Mouse (Mus musculus) MEL (cell line): ENCODE measurements around the gene Rbm47. TPM values are rescaled to one million over a fixed set of nuclear protein-coding genes. Genes with fewer than 3 reads are reported as not detected.

Source experiments
- DNase-seq: peaks from one replicate; pipeline ENCODE4 v3.0.0; 2011; ENCODE audit warnings: low read depth, low spot score
- H3K27ac ChIP-seq: 2 replicates; pipeline ENCODE4 v1.5.1; 2012; ENCODE audit warnings: low read depth, mild to moderate bottlenecking, control low read depth, low read length, moderate library complexity; ENCODE audit not compliant: control insufficient read depth
- H3K27me3 ChIP-seq, 2 experiments: fragments of 150-350 bp in 1 of 2; sonication (generic) in 1 of 2; 2 replicates each; pipeline ENCODE4 v1.6.1; 2012; ENCODE audit warnings: low read length in 2 of 2, mild to moderate bottlenecking in 2 of 2, improper control_type of control experiment in 1 of 2, moderate library complexity in 1 of 2; ENCODE audit not compliant: insufficient read depth in 2 of 2, control insufficient read depth in 1 of 2
- H3K36me3 ChIP-seq, 2 experiments: 2 replicates each; pipeline ENCODE4 v1.6.1; 2012 to 2014; ENCODE audit warnings: low read length in 2 of 2, improper control_type of control experiment in 1 of 2, inconsistent platforms in 1 of 2, mild to moderate bottlenecking in 1 of 2; ENCODE audit not compliant: insufficient read depth in 2 of 2, control insufficient read depth in 1 of 2
- H3K4me1 ChIP-seq, 2 experiments: fragments of 150-350 bp in 1 of 2; sonication (generic) in 1 of 2; 2 replicates each; pipeline ENCODE4 v1.6.1; 2012; ENCODE audit warnings: low read length in 2 of 2, improper control_type of control experiment in 1 of 2, mild to moderate bottlenecking in 1 of 2; ENCODE audit not compliant: insufficient read depth in 2 of 2, control insufficient read depth in 1 of 2
- H3K4me3 ChIP-seq, 2 experiments: fragments of 150-350 bp in 1 of 2; sonication (generic) in 1 of 2; 2 replicates each; pipeline ENCODE4 v1.5.1; 2012; ENCODE audit warnings: low read depth in 2 of 2, low read length in 2 of 2, mild to moderate bottlenecking in 2 of 2, moderate library complexity in 2 of 2, control low read depth in 1 of 2, improper control_type of control experiment in 1 of 2; ENCODE audit not compliant: control insufficient read depth in 1 of 2, insufficient read depth in 1 of 2
- H3K79me2 ChIP-seq: 2 replicates; pipeline ENCODE4 v1.6.1; 2012; ENCODE audit warnings: mild to moderate bottlenecking, low read length, moderate library complexity; ENCODE audit not compliant: control insufficient read depth, poor library complexity, insufficient read depth
- H3K9ac ChIP-seq: 2 replicates; pipeline ENCODE4 v1.6.1; 2012; ENCODE audit warnings: low read depth, mild to moderate bottlenecking, control low read depth, low read length, moderate library complexity; ENCODE audit not compliant: control insufficient read depth, poor library complexity, severe bottlenecking
- H3K9me3 ChIP-seq: fragments of 150-350 bp; sonication (generic); replicated peaks from 2 replicates; pipeline ENCODE4 v1.6.1; 2012; ENCODE audit warnings: mild to moderate bottlenecking, low read length, improper control_type of control experiment, moderate library complexity; ENCODE audit not compliant: insufficient read depth
- CHD1 ChIP-seq: IDR thresholded peaks from 2 replicates; pipeline ENCODE4 v1.6.1; 2012; ENCODE audit warnings: low read depth, mild to moderate bottlenecking, inconsistent platforms, low read length, improper control_type of control experiment
- CHD2 ChIP-seq: IDR thresholded peaks from 2 replicates; pipeline ENCODE4 v1.6.1; 2011; ENCODE audit warnings: low read length, improper control_type of control experiment
- E2F4 ChIP-seq: IDR thresholded peaks from 2 replicates; pipeline ENCODE4 v1.6.1; 2011; ENCODE audit warnings: low read depth, low read length, improper control_type of control experiment, borderline replicate concordance
- ELF1 ChIP-seq: IDR thresholded peaks from 2 replicates; pipeline ENCODE4 v1.6.1; 2014; ENCODE audit warnings: low read depth, mild to moderate bottlenecking, inconsistent platforms, low read length, improper control_type of control experiment, moderate library complexity
- EP300 ChIP-seq, 2 experiments: IDR thresholded peaks; 2 replicates each; pipeline ENCODE4 v1.6.1; 2011; ENCODE audit warnings: improper control_type of control experiment in 2 of 2, low read length in 2 of 2, low read depth in 1 of 2, mild to moderate bottlenecking in 1 of 2
- ETS1 ChIP-seq: IDR thresholded peaks from 2 replicates; pipeline ENCODE4 v1.6.1; 2012; ENCODE audit warnings: low read depth, mild to moderate bottlenecking, inconsistent platforms, low read length, improper control_type of control experiment, moderate library complexity
- GABPA ChIP-seq: IDR thresholded peaks from 2 replicates; pipeline ENCODE4 v1.6.1; 2012; ENCODE audit warnings: low read depth, mild to moderate bottlenecking, inconsistent platforms, low read length, improper control_type of control experiment, moderate library complexity
- GATA1 ChIP-seq: IDR thresholded peaks from 2 replicates; pipeline ENCODE4 v1.6.1; 2011; ENCODE audit warnings: low read depth, low read length, improper control_type of control experiment
- HCFC1 ChIP-seq: IDR thresholded peaks from 2 replicates; pipeline ENCODE4 v1.6.1; 2012; ENCODE audit warnings: low read depth, mild to moderate bottlenecking, inconsistent platforms, low read length, improper control_type of control experiment, moderate library complexity
- JUND ChIP-seq: IDR thresholded peaks from 2 replicates; pipeline ENCODE4 v1.6.1; 2011; ENCODE audit warnings: low read depth, mild to moderate bottlenecking, improper control_type of control experiment, low read length
- KAT2A ChIP-seq: conservative IDR thresholded peaks from 2 replicates; pipeline ENCODE4 v1.6.1; 2012; ENCODE audit warnings: low read depth, low read length, improper control_type of control experiment, inconsistent platforms
- MAFK ChIP-seq: IDR thresholded peaks from 2 replicates; pipeline ENCODE4 v1.6.1; 2011; ENCODE audit warnings: low read depth, mild to moderate bottlenecking, low read length, improper control_type of control experiment, borderline replicate concordance
- MAX ChIP-seq: IDR thresholded peaks from 2 replicates; pipeline ENCODE4 v1.6.1; 2011; ENCODE audit warnings: low read length, improper control_type of control experiment
- MEF2A ChIP-seq: IDR thresholded peaks from 2 replicates; pipeline ENCODE4 v1.6.1; 2014; ENCODE audit warnings: low read depth, mild to moderate bottlenecking, inconsistent platforms, low read length, improper control_type of control experiment; ENCODE audit not compliant: poor library complexity, insufficient replicate concordance, severe bottlenecking; ENCODE audit errors: extremely low read depth
- MXI1 ChIP-seq: IDR thresholded peaks from 2 replicates; pipeline ENCODE4 v1.6.1; 2011; ENCODE audit warnings: mild to moderate bottlenecking, low read depth, low read length, improper control_type of control experiment
- MYB ChIP-seq: IDR thresholded peaks from 2 replicates; pipeline ENCODE4 v1.6.1; 2011; ENCODE audit warnings: mild to moderate bottlenecking, low read depth, low read length, improper control_type of control experiment
- MYC ChIP-seq: IDR thresholded peaks from 2 replicates; pipeline ENCODE4 v1.6.1; 2011; ENCODE audit warnings: low read depth, mild to moderate bottlenecking, low read length, improper control_type of control experiment, moderate library complexity
- NELFE ChIP-seq: IDR thresholded peaks from 2 replicates; pipeline ENCODE4 v1.6.1; 2011; ENCODE audit warnings: low read depth, low read length, improper control_type of control experiment
- NRF1 ChIP-seq: IDR thresholded peaks from 2 replicates; pipeline ENCODE4 v1.6.1; 2014; ENCODE audit warnings: low read depth, mild to moderate bottlenecking, inconsistent platforms, low read length, improper control_type of control experiment, moderate library complexity; ENCODE audit not compliant: poor library complexity, insufficient read depth, severe bottlenecking
- POLR2A ChIP-seq, 2 experiments: IDR thresholded peaks; 2 replicates each; pipeline ENCODE4 v1.6.1; 2011 to 2012; ENCODE audit warnings: low read length in 2 of 2, mild to moderate bottlenecking in 2 of 2, control low read depth in 1 of 2, improper control_type of control experiment in 1 of 2, low read depth in 1 of 2, moderate library complexity in 1 of 2; ENCODE audit not compliant: control insufficient read depth in 1 of 2, insufficient read depth in 1 of 2, poor library complexity in 1 of 2
- POLR2AphosphoS2 ChIP-seq: IDR thresholded peaks from 2 replicates; pipeline ENCODE4 v1.6.1; 2011; ENCODE audit warnings: low read length, improper control_type of control experiment
- RAD21 ChIP-seq: IDR thresholded peaks from 2 replicates; pipeline ENCODE4 v1.6.1; 2011; ENCODE audit warnings: mild to moderate bottlenecking, low read depth, low read length, improper control_type of control experiment
- RCOR1 ChIP-seq: IDR thresholded peaks from 2 replicates; pipeline ENCODE4 v1.6.1; 2012; ENCODE audit warnings: low read depth, mild to moderate bottlenecking, inconsistent platforms, low read length, improper control_type of control experiment
- SIN3A ChIP-seq: IDR thresholded peaks from 2 replicates; pipeline ENCODE4 v1.6.1; 2012; ENCODE audit warnings: low read length, improper control_type of control experiment, inconsistent platforms
- TBP ChIP-seq: IDR thresholded peaks from 2 replicates; pipeline ENCODE4 v1.8.0; 2011; ENCODE audit warnings: low read depth, low read length, improper control_type of control experiment
- TCF12 ChIP-seq: IDR thresholded peaks from 2 replicates; pipeline ENCODE4 v1.6.1; 2014; ENCODE audit warnings: low read depth, mild to moderate bottlenecking, inconsistent platforms, low read length, improper control_type of control experiment, moderate library complexity
- USF1 ChIP-seq: IDR thresholded peaks from 2 replicates; pipeline ENCODE4 v1.6.1; 2014; ENCODE audit warnings: low read depth, mild to moderate bottlenecking, inconsistent platforms, low read length, improper control_type of control experiment, moderate library complexity
- USF2 ChIP-seq, 2 experiments: IDR thresholded peaks; 2 replicates each; pipeline ENCODE4 v1.6.1; 2011 to 2012; ENCODE audit warnings: improper control_type of control experiment in 2 of 2, low read length in 2 of 2, borderline replicate concordance in 1 of 2, inconsistent platforms in 1 of 2, low read depth in 1 of 2, mild to moderate bottlenecking in 1 of 2; ENCODE audit not compliant: insufficient read depth in 1 of 2
- ZMIZ1 ChIP-seq: IDR thresholded peaks from 2 replicates; pipeline ENCODE4 v1.6.1; 2012; ENCODE audit warnings: low read depth, mild to moderate bottlenecking, inconsistent platforms, low read length, improper control_type of control experiment, moderate library complexity
- polyA plus RNA-seq, 2 experiments: library from polyadenylated mRNA; stranded (reverse) in 1 of 2; unstranded in 1 of 2; fragments of >175 nt in 1 of 2; fragments of >200 nt in 1 of 2; gene quantifications; 2 replicates each; pipeline versions ENCODE4 v1.2.1 to v1.2.4; 2012; ENCODE audit warnings: low replicate concordance in 2 of 2, low read depth in 1 of 2; ENCODE audit not compliant: insufficient read length in 2 of 2, insufficient read depth in 1 of 2, missing spikeins in 1 of 2
- total RNA-seq: library from RNA; depleted of rRNA; stranded (reverse); fragments of 300-350 nt; gene quantifications from 2 replicates; pipeline ENCODE4 v1.2.3, GENCODE M21; 2012

Rbm47 gene
- total and polyA plus RNA-seq, 3 experiments, result not detected

GRCm38 (mm10) chr5:66086952-66087351 lies 86.0 kb downstream of the Rbm47 start:
- peak; percentile 88 for DNase-seq
- peak overlapping the region; percentile 87 for H3K9ac ChIP-seq
- no peaks in the 10 kb centered on the region for H3K79me2 ChIP-seq
- H3K9me3 ChIP-seq, result no peaks in the 10 kb centered on the region
- peaks cover 15 to 22% of the 10 kb centered on the region in 2 experiments for H3K4me1 ChIP-seq
- H3K36me3 ChIP-seq, result peaks cover 0 to 16% of the 10 kb centered on the region in 2 experiments; a peak in 2 of 4 replicates
- H3K27ac ChIP-seq, result peak overlapping the region; percentile 98
- TF ChIP-seq MYB, result peak; percentile 85
- TF ChIP-seq ZMIZ1, result peak; percentile 66; the same call in 1 of the 2 replicates
- peak; percentile 76 for TF ChIP-seq MAFK
- no peak for TF ChIP-seq RAD21
- TF ChIP-seq MYC, result peak; percentile 79
- TF ChIP-seq GATA1, result peak; percentile 29; the same call in 1 of the 2 replicates
- peak; percentile 42 for TF ChIP-seq MAX
- peak; percentile 66 to 71 for TF ChIP-seq EP300 (IDR thresholded peaks at IDR 0.05; ENCODE audit: low read depth in 1 of 2, low read length in 2 of 2)
- TF ChIP-seq TCF12, result peak; percentile 56; the same call in 1 of the 2 replicates
- peak; percentile 65 for TF ChIP-seq NELFE
- peak; percentile 63; the same call in 1 of the 2 replicates for TF ChIP-seq POLR2AphosphoS2
- peak; percentile 59; the same call in 1 of the 2 replicates for TF ChIP-seq ETS1
- peak; percentile 74; the same call in 1 of the 2 replicates for TF ChIP-seq SIN3A
- no peak; the same call in 1 of the 2 replicates for TF ChIP-seq RCOR1
- peak; percentile 54; the same call in 1 of the 2 replicates for TF ChIP-seq JUND
- TF ChIP-seq TBP, result peak; percentile 50
- TF ChIP-seq USF2 (IDR thresholded peaks at IDR 0.05; ENCODE audit: borderline replicate concordance in 1 of 2, insufficient read depth in 1 of 2, low read depth in 1 of 2, low read length in 2 of 2), result no peak
- no peak for TF ChIP-seq CHD1
- TF ChIP-seq NRF1, result no peak
- TF ChIP-seq MEF2A, result no peak
- TF ChIP-seq GABPA, result peak; percentile 84
- TF ChIP-seq POLR2A (IDR thresholded peaks at IDR 0.05; ENCODE audit: control insufficient read depth in 1 of 2, insufficient read depth in 1 of 2, low read depth in 1 of 2, low read length in 2 of 2, poor library complexity in 1 of 2), result peak in 1 of 2 experiments; percentile 75; a peak in 2 of 4 replicates
- H3K27me3 ChIP-seq, result no peaks in the 10 kb centered on the region
- peak overlapping the region; percentile 76 to 92 for H3K4me3 ChIP-seq

- Histone ChIP-seq H3K27ac (peak overlapping the region; percentile 98), H3K27me3 (no peaks in the 10 kb centered on the region), H3K9me3 (no peaks in the 10 kb centered on the region), H3K36me3 (peaks cover 0 to 16% of the 10 kb centered on the region in 2 experiments; a peak in 2 of 4 replicates), H3K4me1 (peaks cover 15 to 22% of the 10 kb centered on the region in 2 experiments), H3K9ac (peak overlapping the region; percentile 87)
- TF ChIP-seq USF2 (IDR thresholded peaks at IDR 0.05; ENCODE audit: borderline replicate concordance in 1 of 2, insufficient read depth in 1 of 2, low read depth in 1 of 2, low read length in 2 of 2), result no peak
- no peak for TF ChIP-seq RCOR1
- no peak for TF ChIP-seq KAT2A
- no peak for TF ChIP-seq CHD2
- TF ChIP-seq TCF12, result no peak
- TF ChIP-seq HCFC1, result no peak
- no peak for TF ChIP-seq MAFK
- TF ChIP-seq ZMIZ1, result no peak; the same call in 1 of the 2 replicates
- no peak for TF ChIP-seq ETS1
- no peak for TF ChIP-seq POLR2A (IDR thresholded peaks at IDR 0.05; ENCODE audit: control insufficient read depth in 1 of 2, insufficient read depth in 1 of 2, low read depth in 1 of 2, low read length in 2 of 2, poor library complexity in 1 of 2)
- TF ChIP-seq USF1, result no peak
- TF ChIP-seq ELF1, result no peak
- no peak for TF ChIP-seq SIN3A
- no peak for TF ChIP-seq E2F4
- TF ChIP-seq MXI1, result no peak
- TF ChIP-seq, all 39 proteins: peak for 0
- no peaks in the 10 kb centered on the region for H3K79me2 ChIP-seq
- DNase-seq, result no peak
- H3K4me3 ChIP-seq, result peak overlapping the region; percentile 76 to 92
These were observed 86.6 kb downstream of the Rbm47 start for GRCm38 (mm10) chr5:66086304-66086703.
